Mouse (Mus musculus) cortical plate, adult 2 months (tissue): ENCODE data around the gene Gpnmb.

Experiments
- CTCF ChIP-seq: fragments of 200-500 bp; IDR thresholded peaks from 2 replicates; pipeline ENCODE4 v1.5.1; 2011; ENCODE audit warnings: mild to moderate bottlenecking, control low read depth, low read length; ENCODE audit not compliant: insufficient read depth; ENCODE audit errors: extremely low read depth
- POLR2A ChIP-seq: fragments of 200-500 bp; IDR thresholded peaks from 2 replicates; pipeline ENCODE4 v1.6.1; 2011; ENCODE audit warnings: mild to moderate bottlenecking, low read length, control low read depth; ENCODE audit not compliant: insufficient read depth; ENCODE audit errors: extremely low read depth

- TF ChIP-seq POLR2A = no peak
- TF ChIP-seq CTCF = no peak
Observed at GRCm38 (mm10) chr6:49046976-49047375, 10.6 kb downstream of the Gpnmb start.
